Mouse (Mus musculus): ENCODE measurements around the gene Gimap7. TPM values are rescaled to one million over a fixed set of nuclear protein-coding genes. Genes with fewer than 3 reads are reported as not detected.

Gimap7 gene
- polyA plus RNA-seq (2015; fragmentation: Nextera tagmentation; extraction: Ambion mirVana), result 0.23 and 0.27 TPM in 2 replicates

- no peak within 1 kb of the TSS for H3K9ac ChIP-seq
- WGBS, result 49% methylated on average over 2 of the region's 2 CpGs
- no peaks in the 10 kb centered on the region for H3K36me3 ChIP-seq
- H3K4me3 ChIP-seq, result no peak within 1 kb of the TSS
- H3K27me3 ChIP-seq, result no peaks in the 10 kb centered on the region
- H3K27ac ChIP-seq, result no peak within 1 kb of the TSS
- H3K4me1 ChIP-seq (replicated peaks), result no peaks in the 10 kb centered on the region
- ATAC-seq (replicated peaks; ENCODE audit: insufficient number of reproducible peaks, insufficient read depth, low FRiP score, low read depth), result no peak
- no peaks in the 10 kb centered on the region for H3K9me3 ChIP-seq (replicated peaks)
- no peak within 1 kb of the TSS for H3K4me2 ChIP-seq
These were observed at the start of gene Gimap7, which contains the start of gene Gm28053 for GRCm38 (mm10) chr6:48718455-48718854. Gene Gimap7 (plus strand): TSS chr6:48718621. Gene Gm28053 (plus strand): TSS chr6:48718607.

GRCm38 (mm10) chr6:48669446-48669969 lies 48.9 kb upstream of the Gimap7 start:
- Histone ChIP-seq H3K27me3 (no peaks in the 10 kb centered on the region), H3K4me1 (replicated peaks) (no peaks in the 10 kb centered on the region), H3K4me2 (no peak overlapping the region), H3K27ac (no peak overlapping the region), H3K36me3 (no peaks in the 10 kb centered on the region), H3K4me3 (no peak overlapping the region), H3K9me3 (replicated peaks) (no peaks in the 10 kb centered on the region), H3K9ac (no peak overlapping the region)
- ATAC-seq (replicated peaks; ENCODE audit: insufficient number of reproducible peaks, insufficient read depth, low FRiP score, low read depth), result no peak
- WGBS, result 50% methylated on average over 2 of the region's 2 CpGs

- H3K4me3 ChIP-seq, result no peak overlapping the region
- no peak overlapping the region for H3K9ac ChIP-seq
- WGBS, result 92% methylated on average over 9 of the region's 9 CpGs
These were observed 43.9 kb upstream of the Gimap7 start for GRCm38 (mm10) chr6:48674291-48675058.

GRCm38 (mm10) chr6:48675400-48675930 lies 43.0 kb upstream of the Gimap7 start:
- no peaks in the 10 kb centered on the region for H3K36me3 ChIP-seq
- ATAC-seq (replicated peaks; ENCODE audit: insufficient number of reproducible peaks, insufficient read depth, low FRiP score, low read depth), result no peak
- no peaks in the 10 kb centered on the region for H3K9me3 ChIP-seq (replicated peaks)
- peak overlapping the region; percentile 44 for H3K4me3 ChIP-seq
- 43% methylated on average over 10 of the region's 10 CpGs for WGBS
- peak overlapping the region; percentile 53 for H3K4me2 ChIP-seq
- peak overlapping the region; percentile 36 for H3K27ac ChIP-seq
- H3K9ac ChIP-seq, result no peak overlapping the region
- H3K27me3 ChIP-seq, result no peaks in the 10 kb centered on the region
- 0 out of 2 replicates have a peak, but pooled peaks cover 4% of the 10 kb centered on the region for H3K4me1 ChIP-seq (replicated peaks)

More at GRCm38 (mm10) chr6:48674291-48675058, 43.9 kb upstream of the Gimap7 start:
- Histone ChIP-seq H3K4me2 (no peak overlapping the region), H3K9me3 (replicated peaks) (no peaks in the 10 kb centered on the region), H3K27me3 (no peaks in the 10 kb centered on the region), H3K27ac (no peak overlapping the region), H3K4me1 (replicated peaks) (0 out of 2 replicates have a peak, but pooled peaks cover 4% of the 10 kb centered on the region), H3K36me3 (no peaks in the 10 kb centered on the region)
- ATAC-seq (replicated peaks; ENCODE audit: insufficient number of reproducible peaks, insufficient read depth, low FRiP score, low read depth), result no peak

DNA sequence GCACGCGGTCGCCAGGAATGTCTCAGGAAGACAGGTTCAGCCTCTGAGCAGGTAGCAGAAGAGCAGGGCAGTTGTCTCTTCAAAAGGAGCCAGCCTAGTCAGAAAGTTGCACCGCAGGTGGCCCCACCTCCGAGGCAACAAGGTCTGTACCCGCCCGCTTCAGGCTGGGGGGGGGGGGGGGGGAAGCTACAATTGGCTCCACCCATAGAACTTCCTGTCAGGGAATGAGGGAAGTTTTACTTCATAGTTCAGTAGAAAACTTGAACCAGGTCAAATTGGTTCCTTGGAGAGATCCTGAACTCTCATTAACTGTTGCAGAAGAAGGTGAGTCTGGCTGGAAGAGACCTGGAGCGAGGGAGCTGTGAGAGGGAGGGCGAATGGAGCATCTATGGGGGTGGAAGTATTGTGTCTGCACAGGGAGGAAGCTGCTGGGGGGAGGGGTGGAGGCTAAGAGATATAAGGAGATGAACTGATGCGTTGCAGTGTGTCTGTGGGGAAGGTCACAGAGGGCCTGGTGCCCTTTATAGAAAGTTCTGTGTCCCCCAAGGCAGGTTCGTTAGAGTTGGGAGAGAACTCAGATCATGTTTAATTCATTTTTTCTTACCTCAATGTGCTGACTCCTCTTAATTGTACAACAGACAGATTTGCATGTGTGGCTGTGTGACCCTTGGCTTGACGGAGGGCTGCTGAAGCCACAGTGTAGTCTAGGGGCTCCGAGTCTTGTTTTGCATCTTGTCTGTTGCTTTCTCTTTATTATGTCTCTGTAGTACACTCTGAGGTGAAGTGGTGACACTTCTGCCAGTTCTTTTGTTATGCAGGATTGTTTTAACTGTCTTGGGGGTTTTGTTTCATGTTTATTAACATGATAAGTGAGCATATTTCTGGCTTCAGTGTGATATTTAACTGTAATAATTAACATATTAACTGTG lies 42.2 kb upstream of the Gimap7 start, which contains the start of gene Gimap9:
TSS of gene Gimap9 (plus strand) at position 199 of the 929 bp plus-strand sequence.
- Histone ChIP-seq H3K9ac (peak within 1 kb of the TSS; percentile 2; the same call in 1 of the 2 replicates), H3K4me2 (peak within 1 kb of the TSS; percentile 53), H3K36me3 (no peaks in the 10 kb centered on the region), H3K4me3 (peak within 1 kb of the TSS; percentile 44), H3K27me3 (no peaks in the 10 kb centered on the region), H3K9me3 (replicated peaks) (no peaks in the 10 kb centered on the region), H3K4me1 (replicated peaks) (0 out of 2 replicates have a peak, but pooled peaks cover 4% of the 10 kb centered on the region), H3K27ac (peak within 1 kb of the TSS; percentile 36)
- 24% methylated on average over 13 of the region's 13 CpGs for WGBS
- ATAC-seq (replicated peaks; ENCODE audit: insufficient number of reproducible peaks, insufficient read depth, low FRiP score, low read depth), result 0 out of 2 replicates have a peak, but pooled peaks have one; percentile 25

DNA sequence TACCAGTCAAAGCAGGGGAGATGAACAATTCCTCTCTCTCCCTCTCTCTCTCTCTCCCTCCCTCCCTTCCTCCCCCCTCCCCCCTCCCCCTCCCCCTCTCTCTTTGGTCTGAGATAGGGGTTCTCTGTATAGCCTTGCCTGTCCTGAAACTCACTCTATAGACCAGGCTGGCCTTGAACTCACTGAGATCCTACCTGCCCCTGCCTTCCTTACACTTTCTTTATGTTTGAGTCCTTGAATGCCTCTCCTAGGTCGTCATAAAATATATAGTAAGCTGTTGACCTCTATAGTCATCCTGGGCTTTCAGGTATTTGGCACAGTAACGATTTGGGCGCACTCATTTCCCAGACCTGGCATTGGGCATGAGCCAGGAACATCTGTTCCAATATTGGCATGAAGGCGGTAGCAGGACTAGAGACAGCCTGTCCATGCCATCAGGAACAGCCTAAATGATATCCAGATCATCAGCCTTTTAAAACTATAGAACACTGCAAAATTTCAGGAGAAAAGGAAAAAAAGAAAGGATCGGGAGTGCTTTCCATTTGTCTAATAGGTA lies 41.5 kb upstream of the Gimap7 start:
- Histone ChIP-seq H3K4me2 (peak overlapping the region; percentile 53), H3K27ac (no peak overlapping the region; the same call in 1 of the 2 replicates), H3K36me3 (no peaks in the 10 kb centered on the region), H3K4me3 (peak overlapping the region; percentile 44), H3K9me3 (replicated peaks) (no peaks in the 10 kb centered on the region), H3K4me1 (replicated peaks) (0 out of 2 replicates have a peak, but pooled peaks cover 4% of the 10 kb centered on the region), H3K9ac (no peak overlapping the region), H3K27me3 (no peaks in the 10 kb centered on the region)
- WGBS, result 73% methylated on average over 5 of the region's 5 CpGs
- ATAC-seq (replicated peaks; ENCODE audit: insufficient number of reproducible peaks, insufficient read depth, low FRiP score, low read depth), result peak; percentile 31; the same call in 1 of the 2 replicates

DNA sequence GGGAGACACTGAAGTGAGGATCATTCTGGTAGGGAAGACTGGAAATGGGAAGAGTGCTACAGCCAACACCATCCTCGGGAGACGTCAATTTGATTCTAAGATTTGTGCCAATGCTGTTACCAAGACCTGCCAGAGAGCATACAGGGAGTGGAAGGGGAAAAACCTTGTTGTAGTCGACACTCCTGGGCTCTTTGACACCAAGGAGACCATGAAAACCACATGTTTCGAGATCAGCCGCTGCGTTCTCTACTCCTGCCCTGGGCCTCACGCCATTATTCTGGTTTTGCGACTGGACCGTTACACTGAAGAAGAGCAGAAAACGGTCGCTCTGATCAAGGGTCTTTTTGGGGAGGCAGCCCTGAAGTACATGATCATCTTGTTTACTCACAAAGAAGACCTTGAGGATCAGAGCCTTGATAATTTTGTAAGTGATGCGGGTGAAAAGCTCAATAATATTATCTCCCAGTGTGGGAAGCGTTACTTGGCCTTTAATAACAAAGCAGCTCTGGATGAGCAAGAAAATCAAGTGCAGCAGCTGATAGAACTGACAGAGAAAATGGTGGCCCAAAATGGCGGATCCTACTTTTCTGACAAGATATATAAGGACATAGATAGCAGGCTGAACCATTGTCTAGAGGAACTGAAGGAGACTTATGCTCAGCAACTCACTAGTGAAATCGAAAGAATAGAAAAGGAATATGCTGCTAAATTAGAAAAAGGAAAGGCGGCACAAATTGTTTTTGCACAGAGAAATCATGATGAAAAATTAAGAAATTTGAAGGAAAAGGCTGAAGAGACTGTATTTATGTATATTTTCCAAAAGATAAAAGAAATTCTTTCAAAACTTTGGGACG lies 40.7 kb upstream of the Gimap7 start:
- H3K4me3 ChIP-seq, result peak overlapping the region; percentile 21; the same call in 1 of the 2 replicates
- H3K9me3 ChIP-seq (replicated peaks), result no peaks in the 10 kb centered on the region
- WGBS, result 86% methylated on average over 17 of the region's 17 CpGs
- H3K4me2 ChIP-seq, result no peak overlapping the region; the same call in 1 of the 2 replicates
- H3K27ac ChIP-seq, result no peak overlapping the region
- no peaks in the 10 kb centered on the region for H3K27me3 ChIP-seq
- ATAC-seq (replicated peaks; ENCODE audit: insufficient number of reproducible peaks, insufficient read depth, low FRiP score, low read depth), result no peak
- 0 out of 2 replicates have a peak, but pooled peaks cover 4% of the 10 kb centered on the region for H3K4me1 ChIP-seq (replicated peaks)
- no peak overlapping the region for H3K9ac ChIP-seq
- H3K36me3 ChIP-seq, result no peaks in the 10 kb centered on the region

DNA sequence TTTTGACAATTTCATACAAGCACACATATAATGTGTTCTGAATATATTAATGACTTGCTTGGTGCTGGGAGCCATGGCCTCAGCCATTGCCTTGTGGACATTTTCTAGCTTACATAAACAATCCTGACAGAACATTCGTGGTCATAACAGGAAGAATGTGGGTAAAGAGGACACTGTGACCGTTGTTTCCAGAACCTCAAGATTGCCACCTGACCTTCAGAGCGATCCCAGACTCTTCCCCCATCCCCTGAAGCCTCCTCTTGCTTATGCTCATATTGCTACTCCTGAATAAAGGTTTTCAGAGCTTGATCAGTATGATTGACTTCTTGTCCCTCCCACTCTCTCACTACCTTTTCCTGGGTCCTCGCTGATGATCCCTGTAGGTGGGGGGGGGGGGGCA lies 40.0 kb upstream of the Gimap7 start:
- 0 out of 2 replicates have a peak, but pooled peaks cover 4% of the 10 kb centered on the region for H3K4me1 ChIP-seq (replicated peaks)
- H3K9me3 ChIP-seq (replicated peaks), result no peaks in the 10 kb centered on the region
- no peaks in the 10 kb centered on the region for H3K27me3 ChIP-seq
- ATAC-seq (replicated peaks; ENCODE audit: insufficient number of reproducible peaks, insufficient read depth, low FRiP score, low read depth), result no peak
- no peak overlapping the region for H3K9ac ChIP-seq
- no peak overlapping the region for H3K4me2 ChIP-seq
- 71% methylated on average over 4 of the region's 4 CpGs for WGBS
- H3K36me3 ChIP-seq, result no peaks in the 10 kb centered on the region
- H3K27ac ChIP-seq, result no peak overlapping the region
- no peak overlapping the region for H3K4me3 ChIP-seq

- no peaks in the 10 kb centered on the region for H3K9me3 ChIP-seq (replicated peaks)
- H3K36me3 ChIP-seq, result no peaks in the 10 kb centered on the region
- H3K27me3 ChIP-seq, result no peaks in the 10 kb centered on the region
- ATAC-seq (replicated peaks; ENCODE audit: insufficient number of reproducible peaks, insufficient read depth, low FRiP score, low read depth), result no peak
- no peak overlapping the region for H3K4me2 ChIP-seq
- no peak overlapping the region for H3K27ac ChIP-seq
- no peak overlapping the region for H3K4me3 ChIP-seq
- 0 out of 2 replicates have a peak, but pooled peaks cover 4% of the 10 kb centered on the region for H3K4me1 ChIP-seq (replicated peaks)
- H3K9ac ChIP-seq, result no peak overlapping the region
- WGBS, result 72% methylated on average over 6 of the region's 6 CpGs
These were observed 38.7 kb upstream of the Gimap7 start for GRCm38 (mm10) chr6:48679701-48680100.

DNA sequence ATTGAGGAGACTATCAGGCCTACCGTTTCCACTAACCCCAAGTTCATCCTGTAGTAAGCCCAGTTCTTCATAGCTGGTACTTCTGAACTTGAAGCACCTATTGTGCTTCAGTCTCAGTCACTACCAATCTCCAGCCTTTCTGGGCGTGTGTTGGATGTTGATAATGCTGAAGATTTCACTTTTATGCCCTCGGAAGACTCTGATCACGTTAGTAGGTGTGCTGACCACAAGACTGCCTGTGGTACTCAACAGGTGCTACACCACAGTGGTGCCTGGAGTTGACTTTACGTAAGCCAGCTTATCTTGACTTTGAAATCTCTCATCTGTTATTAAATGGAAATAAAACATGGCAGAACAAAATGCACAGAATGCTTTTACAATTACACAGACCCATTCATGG lies 38.0 kb upstream of the Gimap7 start:
- H3K9me3 ChIP-seq (replicated peaks), result no peaks in the 10 kb centered on the region
- 0 out of 2 replicates have a peak, but pooled peaks cover 4% of the 10 kb centered on the region for H3K4me1 ChIP-seq (replicated peaks)
- no peak overlapping the region for H3K9ac ChIP-seq
- no peak overlapping the region for H3K27ac ChIP-seq
- H3K36me3 ChIP-seq, result no peaks in the 10 kb centered on the region
- ATAC-seq (replicated peaks; ENCODE audit: insufficient number of reproducible peaks, insufficient read depth, low FRiP score, low read depth), result no peak
- H3K4me2 ChIP-seq, result no peak overlapping the region
- no peaks in the 10 kb centered on the region for H3K27me3 ChIP-seq
- WGBS, result 68% methylated on average over 5 of the region's 5 CpGs
- H3K4me3 ChIP-seq, result no peak overlapping the region
